ENCODE assay signal across 9 mouse cellular contexts in genomic region chr11:121680750-121681149, GRCm38 (mm10). TPM values are rescaled to one million over a fixed set of nuclear protein-coding genes. Genes with fewer than 3 reads are reported as not detected.
A peak's percentile ranks its signal among the peaks of the same experiment; 100 is the strongest.
DNase-seq lines count a peak whose midpoint lies in the region; ATAC-seq and TF ChIP-seq lines count a peak whose summit lies in the region.
"Had no signal": no experiment of that assay in that cellular context is flagged by ENCODE, and none has a peak within 500 bp of the region (broad histone marks: within the 10 kb centered on the region; RNA-seq: fewer than 3 reads in every experiment).

No protein-coding gene starts in this region.

- ATAC-seq in CD4-positive, CD25-positive, alpha-beta regulatory T cell, adult 4 months: no peak
- peak; percentile 93 for ATAC-seq in monocyte, adult 5-6 weeks (replicated peaks; ENCODE audit: insufficient number of reproducible peaks, low FRiP score, low TSS enrichment, poor library complexity, severe bottlenecking)

- H3K27me3 ChIP-seq in heart, embryonic 10.5 days (ENCODE audit: insufficient read depth, poor library complexity, severe bottlenecking): no peaks in the 10 kb centered on the region
- H3K27me3 ChIP-seq: neural tube, embryonic 13.5 days had no signal

- no peaks in the 10 kb centered on the region for H3K4me1 ChIP-seq in heart, embryonic 10.5 days
- H3K4me1 ChIP-seq: neural tube, embryonic 13.5 days had no signal

- H3K27ac ChIP-seq in left cerebral cortex, adult 2 months: no peak overlapping the region
- no peak overlapping the region for H3K27ac ChIP-seq in heart, embryonic 10.5 days
- H3K27ac ChIP-seq: neural tube, embryonic 13.5 days had no signal

- peak; percentile 57 for TF ChIP-seq CTCF in left cerebral cortex, adult 2 months (IDR thresholded peaks at IDR 0.05)

- peak; percentile 49 for DNase-seq in CD4-positive, CD25-positive, alpha-beta regulatory T cell, adult 2 months (ENCODE audit: low read depth, low spot score)
- DNase-seq in left cerebral cortex, adult 2 months (ENCODE audit: extremely low spot score in 1 of 2, low spot score in 2 of 2): no peak
- DNase-seq in left cerebral cortex, postnatal 14 days (ENCODE audit: low spot score in 2 of 2): no peak
- peak; percentile 27 for DNase-seq in heart, embryonic 10.5 days (ENCODE audit: low spot score)
- no peak for DNase-seq in urinary bladder, postnatal 4 days (ENCODE audit: low spot score in 2 of 2)
- DNase-seq in frontal cortex, postnatal 25 days (ENCODE audit: low spot score in 2 of 2): no peak

- intact Hi-C loops in left cerebral cortex, adult 2 months (cut with DNase I): no loop called here
- intact Hi-C loops in left cerebral cortex, postnatal 14 days (cut with DNase I): no loop called here

- 72% methylated on average over 5 of the region's 5 CpGs for WGBS in heart, embryonic 10.5 days

- H3K36me3 ChIP-seq in heart, embryonic 10.5 days: no peaks in the 10 kb centered on the region
- H3K36me3 ChIP-seq: neural tube, embryonic 13.5 days had no signal

- no peak overlapping the region for H3K4me3 ChIP-seq in left cerebral cortex, adult 2 months
- no peak overlapping the region for H3K4me3 ChIP-seq in heart, embryonic 10.5 days
- H3K4me3 ChIP-seq: neural tube, embryonic 13.5 days had no signal

- H3K9me3 ChIP-seq in heart, embryonic 10.5 days: no peaks in the 10 kb centered on the region
- H3K9me3 ChIP-seq: neural tube, embryonic 13.5 days had no signal

RNA-seq across cellular contexts. Expression of gene B3gntl1, which starts 7.8 kb away (rescaled TPM):
- 10 to 100 TPM; 11.3 to 18.8 TPM for polyA plus RNA-seq in CD4-positive, CD25-positive, alpha-beta regulatory T cell, adult 4 months (2017; shearing (Covaris generic))
- 1 to 10 TPM; 6.7 to 6.8 TPM for total RNA-seq in left cerebral cortex, adult 2 months (2021)
- total RNA-seq in left cerebral cortex, postnatal 14 days (2021): 1 to 10 TPM; 5.7 to 7.1 TPM
- 7.4 and 9.7 TPM in 2 replicates for polyA plus RNA-seq in heart, embryonic 10.5 days (2016; fragmentation: Nextera tagmentation; extraction: Ambion mirVana)
- 9.2 to 22.9 TPM (median 13.1 TPM) in 3 replicates for total RNA-seq in monocyte, adult 5-6 weeks (2017)

RNA-seq across cellular contexts. Expression of gene Metrnl, which starts 20.6 kb away (rescaled TPM):
- polyA plus RNA-seq in CD4-positive, CD25-positive, alpha-beta regulatory T cell, adult 4 months (2017; shearing (Covaris generic)): under 1 TPM; 0.23 to 0.80 TPM
- 10 to 100 TPM; 14.6 to 18.6 TPM for total RNA-seq in left cerebral cortex, adult 2 months (2021)
- 1 to 10 TPM; 8.1 to 9.1 TPM for total RNA-seq in left cerebral cortex, postnatal 14 days (2021)
- 6.3 and 6.4 TPM in 2 replicates for polyA plus RNA-seq in heart, embryonic 10.5 days (2016; fragmentation: Nextera tagmentation; extraction: Ambion mirVana)
- 262 to 469 TPM (median 399 TPM) in 3 replicates for total RNA-seq in monocyte, adult 5-6 weeks (2017)

Comparison
In these comparisons a context has a peak if more than half of its experiments do, and no peak if none do; other contexts are left out.
1. DNase-seq: peak in CD4-positive, CD25-positive, alpha-beta regulatory T cell, adult 2 months (single experiment) and heart, embryonic 10.5 days (single experiment); none in left cerebral cortex, adult 2 months (0 of 2), left cerebral cortex, postnatal 14 days (0 of 2), urinary bladder, postnatal 4 days (0 of 2) and frontal cortex, postnatal 25 days (0 of 2).
2. RNA of gene Metrnl, which starts 20.6 kb away (total RNA-seq): 262 to 469 TPM in monocyte, adult 5-6 weeks; 14.6 to 18.6 TPM in left cerebral cortex, adult 2 months and 8.1 to 9.1 TPM in left cerebral cortex, postnatal 14 days; every median in the first group is over 10 times any median in the second.